In the genomic region with DNA sequence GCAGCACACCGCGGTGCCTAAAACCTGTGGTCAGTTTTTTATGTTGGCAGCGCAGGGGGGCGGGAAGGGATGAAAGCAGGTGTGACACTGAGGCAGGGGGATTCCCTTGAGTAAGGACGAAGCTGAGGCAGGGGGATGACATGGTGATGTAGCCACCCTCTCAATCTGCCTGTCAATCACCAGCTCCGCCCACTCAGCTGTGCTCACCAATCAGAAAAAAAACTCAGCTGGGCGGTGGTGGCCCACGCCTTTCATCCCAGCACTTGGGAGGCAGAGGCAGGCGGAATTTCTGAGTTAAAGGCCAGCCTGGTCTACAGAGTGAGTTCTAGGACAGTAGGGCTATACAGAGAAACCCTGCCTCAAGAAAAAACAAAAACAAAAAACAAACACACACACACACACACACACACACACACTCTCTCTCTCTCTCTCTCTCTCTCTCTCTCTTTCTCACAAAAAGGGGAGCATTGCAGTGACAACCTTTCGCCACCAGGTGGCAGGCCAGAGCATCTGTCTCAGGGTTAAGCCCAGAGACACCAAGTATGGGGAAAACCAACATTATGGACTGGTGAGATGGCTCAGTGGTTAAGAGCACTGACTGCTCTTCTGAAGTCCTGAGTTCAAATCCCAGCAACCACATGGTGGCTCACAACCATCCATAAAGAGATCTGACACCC, we compare ENCODE assay signal across 9 mouse cellular contexts. TPM values are rescaled to one million over a fixed set of nuclear protein-coding genes. Genes with fewer than 3 reads are reported as not detected.
DNase-seq lines count a peak whose midpoint lies in the region; ATAC-seq lines count a peak whose summit lies in the region.
"Not testable (repeated sequence)": the region's sequence is repeated elsewhere in the genome, so short reads cannot be mapped to it uniquely, and the experiment has no call there.
"Had no signal": no experiment of that assay in that cellular context is flagged by ENCODE, and none has a peak within 500 bp of the region (broad histone marks: within the 10 kb centered on the region; RNA-seq: fewer than 3 reads in every experiment).

No protein-coding gene starts in this region.

- H3K9me3 ChIP-seq in liver, embryonic 12.5 days (replicated peaks), result not testable (repeated sequence)

- H3K36me3 ChIP-seq in liver, embryonic 12.5 days; splenic B cell, adult 2 months (ENCODE audit: control insufficient read depth, insufficient read depth, low read length, poor library complexity, severe bottlenecking): not testable (repeated sequence)

- peaks cover 13% of the 10 kb centered on the region for H3K4me1 ChIP-seq in liver, embryonic 12.5 days

- H3K4me3 ChIP-seq in liver, embryonic 12.5 days, result peak overlapping the region; percentile 7; the same call in 1 of the 2 replicates

- DNase-seq in CD4-positive helper T cell, adult 2 months (ENCODE audit: low read depth, low spot score), result peak; percentile 91
- DNase-seq in adrenal gland, postnatal 25 days, result peak; percentile 81
- peak; percentile 59 for DNase-seq in embryo, embryonic 11.5 days (ENCODE audit: low read depth, low spot score)
- peak; percentile 94 for DNase-seq in heart, adult 11 months
- DNase-seq in kidney, postnatal 14 days, result peak; percentile 76
- DNase-seq in neural tube, embryonic 10.5 days (ENCODE audit: extremely low spot score, low spot score), result peak; percentile 68
- DNase-seq in splenic B cell, adult 2 months (ENCODE audit: low read depth, low spot score), result peak; percentile 93

- peak overlapping the region; percentile 39 for H3K4me2 ChIP-seq in liver, embryonic 12.5 days

- peak; percentile 26 for ATAC-seq in liver, embryonic 12.5 days

- WGBS in liver, embryonic 12.5 days (ENCODE audit: insufficient replicate concordance), result 62% methylated on average over 10 of the region's 10 CpGs

- not testable (repeated sequence) for H3K9ac ChIP-seq in liver, embryonic 12.5 days

- H3K27me3 ChIP-seq in liver, embryonic 12.5 days (replicated peaks); splenic B cell, adult 2 months (ENCODE audit: control insufficient read depth, insufficient read depth, low read length, poor library complexity, severe bottlenecking): not testable (repeated sequence)

- H3K27ac ChIP-seq in liver, embryonic 12.5 days, result 0 out of 2 replicates have a peak overlapping the region, but pooled peaks have one; percentile 10

RNA-seq across cellular contexts. Expression of a gene that starts 35.4 kb away (rescaled TPM):
- 119 and 159 TPM in 2 replicates for total RNA-seq in adrenal gland, postnatal 25 days (2021)
- 26.5 and 26.7 TPM in 2 replicates for polyA plus RNA-seq in liver, embryonic 12.5 days (2016; fragmentation: Nextera tagmentation; extraction: Ambion mirVana)

RNA-seq across cellular contexts. Expression of a gene that starts 39.7 kb away (rescaled TPM):
- total RNA-seq in adrenal gland, postnatal 25 days (2021), result not detected in 2 replicates
- polyA plus RNA-seq in liver, embryonic 12.5 days (2016; fragmentation: Nextera tagmentation; extraction: Ambion mirVana), result not detected in 2 replicates
- polyA plus RNA-seq: kidney, embryonic 15.5 days had no signal

Comparison
In these comparisons a context has a peak if more than half of its experiments do, and no peak if none do; other contexts are left out.
1. Peak in every context shown above with its lines: DNase-seq, ATAC-seq, H3K4me3 ChIP-seq and H3K27ac ChIP-seq.